Mouse (Mus musculus) limb, embryonic 10.5 days (tissue): Measurements from ENCODE around the gene Lyrm4. TPM values are rescaled to one million over a fixed set of nuclear protein-coding genes. Genes with fewer than 3 reads are reported as not detected.

Experiments
- DNase-seq: peaks from one replicate; pipeline ENCODE4 v3.0.0-alpha.2; 2017; ENCODE audit warnings: low spot score
- H3K27ac ChIP-seq: fragments of 300-500 bp; sonication (generic); 2 replicates; pipeline ENCODE4 v1.5.1; 2016; ENCODE audit warnings: mild to moderate bottlenecking
- H3K27me3 ChIP-seq: fragments of 300-500 bp; sonication (generic); 2 replicates; pipeline ENCODE4 v1.6.1; 2016; ENCODE audit warnings: low read depth, mild to moderate bottlenecking; ENCODE audit not compliant: poor library complexity, severe bottlenecking
- H3K36me3 ChIP-seq: fragments of 300-500 bp; sonication (generic); 2 replicates; pipeline ENCODE4 v1.6.1; 2016; ENCODE audit warnings: mild to moderate bottlenecking, moderate library complexity
- H3K4me1 ChIP-seq: fragments of 300-500 bp; sonication (generic); 2 replicates; pipeline ENCODE4 v1.6.1; 2016
- H3K4me3 ChIP-seq: fragments of 300-500 bp; sonication (generic); 2 replicates; pipeline ENCODE4 v1.5.1; 2016; ENCODE audit warnings: mild to moderate bottlenecking, moderate library complexity
- H3K9me3 ChIP-seq: fragments of 300-500 bp; sonication (generic); replicated peaks from 2 replicates; pipeline ENCODE4 v1.6.1; 2016; ENCODE audit warnings: mild to moderate bottlenecking
- WGBS: fragments of 180-500 bp; shearing (Covaris S2); methylation state at CpG from one replicate; pipeline ENCODE4 v1.1.7; 2016; 5-methylcytosine and 5-hydroxymethylcytosine counted together
- polyA plus RNA-seq: library from polyadenylated mRNA; unstranded; fragments of >200 nt; fragmentation: Nextera tagmentation; extraction: Ambion mirVana; gene quantifications from 2 replicates; pipeline ENCODE4 v1.2.1, GENCODE M21; 2016

Lyrm4 gene
- polyA plus RNA-seq, 1 experiment from 2014 or later, result 18.7 TPM

GRCm38 (mm10) chr13:35937991-35938390 is 179.3 kb downstream of the Lyrm4 start:
- DNase-seq, result no peak
- peaks cover 3% of the 10 kb centered on the region; the same call in 1 of the 2 replicates for H3K4me1 ChIP-seq
- H3K36me3 ChIP-seq, result no peaks in the 10 kb centered on the region
- no peak overlapping the region for H3K4me3 ChIP-seq
- H3K27ac ChIP-seq, result no peak overlapping the region
- no peaks in the 10 kb centered on the region for H3K9me3 ChIP-seq
- no peaks in the 10 kb centered on the region for H3K27me3 ChIP-seq
- 84% methylated on average over 2 of the region's 2 CpGs for WGBS

Other genes with a start within 250 kb of the Lyrm4 start
- gene Rpp40, start 211.2 kb downstream of the Lyrm4 start, polyA plus RNA-seq, result 26.4 and 29.5 TPM in 2 replicates
- 1.4 and 1.6 TPM in 2 replicates for gene Ppp1r3g, start 158.7 kb downstream of the Lyrm4 start, polyA plus RNA-seq
- 23.3 and 24.3 TPM in 2 replicates for gene Fars2, start 114 bp downstream of the Lyrm4 start, polyA plus RNA-seq